Mouse (Mus musculus) limb, embryonic 14.5 days (tissue): Measurements from ENCODE around the gene Olig3. TPM values are rescaled to one million over a fixed set of nuclear protein-coding genes. Genes with fewer than 3 reads are reported as not detected.

Experiments
- ATAC-seq: fragments of 200-750 bp; cut with Nextera tagmentation; 2 replicates; pipeline ENCODE4 v1.8.0; 2017; ENCODE audit warnings: low read depth, moderate number of reproducible peaks, moderate TSS enrichment; ENCODE audit not compliant: low FRiP score
- DNase-seq: peaks from one replicate; pipeline ENCODE4 v3.0.0-alpha.2; 2015; ENCODE audit warnings: low spot score
- H3K27ac ChIP-seq: fragments of 300-500 bp; sonication (generic); replicated peaks from 2 replicates; pipeline ENCODE4 v1.5.1; 2014; ENCODE audit warnings: low read depth, mild to moderate bottlenecking, low read length, moderate library complexity, mixed read lengths
- H3K27me3 ChIP-seq: fragments of 300-500 bp; sonication (generic); 2 replicates; pipeline ENCODE4 v1.6.1; 2014; ENCODE audit warnings: low read length, mixed read lengths; ENCODE audit not compliant: control insufficient read depth, insufficient read depth
- H3K36me3 ChIP-seq: fragments of 300-500 bp; sonication (generic); 2 replicates; pipeline ENCODE4 v1.6.1; 2014; ENCODE audit warnings: mild to moderate bottlenecking, low read length, moderate library complexity, mixed read lengths; ENCODE audit not compliant: control insufficient read depth, insufficient read depth
- H3K4me1 ChIP-seq: fragments of 300-500 bp; sonication (generic); 2 replicates; pipeline ENCODE4 v1.6.1; 2014; ENCODE audit warnings: antibody characterized with exemption, low read length, mixed read lengths; ENCODE audit not compliant: control insufficient read depth, insufficient read depth
- H3K4me2 ChIP-seq: fragments of 300-500 bp; sonication (generic); replicated peaks from 2 replicates; pipeline ENCODE4 v1.6.1; 2014; ENCODE audit warnings: low read depth, mild to moderate bottlenecking, low read length, moderate library complexity; ENCODE audit not compliant: severe bottlenecking
- H3K4me3 ChIP-seq: fragments of 300-500 bp; sonication (generic); replicated peaks from 2 replicates; pipeline ENCODE4 v1.5.1; 2014; ENCODE audit warnings: low read length
- H3K9ac ChIP-seq: fragments of 300-500 bp; sonication (generic); 2 replicates; pipeline ENCODE4 v1.6.1; 2014; ENCODE audit warnings: mild to moderate bottlenecking, low read depth, low read length, moderate library complexity; ENCODE audit not compliant: severe bottlenecking
- H3K9me3 ChIP-seq: fragments of 300-500 bp; sonication (generic); 2 replicates; pipeline ENCODE4 v1.6.1; 2016; ENCODE audit warnings: low read length; ENCODE audit not compliant: control insufficient read depth
- POLR2A ChIP-seq: fragments of 200-500 bp; IDR thresholded peaks from 2 replicates; pipeline ENCODE4 v1.8.0; 2012; ENCODE audit warnings: inconsistent platforms, mild to moderate bottlenecking, moderate library complexity, borderline replicate concordance; ENCODE audit not compliant: insufficient read depth, insufficient read length; ENCODE audit errors: extremely low read depth
- WGBS: fragments of 180-500 bp; shearing (Covaris S2); extraction: QIAGEN DNeasy Blood & Tissue Kit; methylation state at CpG from one replicate; pipeline ENCODE4 v1.1.7; 2014; 5-methylcytosine and 5-hydroxymethylcytosine counted together
- polyA plus RNA-seq, 2 experiments: library from polyadenylated mRNA; depleted of rRNA in 1 of 2; stranded (reverse) in 1 of 2; unstranded in 1 of 2; fragments of >200 nt; fragmentation: Nextera tagmentation in 1 of 2; extraction: Ambion mirVana in 1 of 2; gene quantifications; 2 replicates each; pipeline versions ENCODE4 v1.2.1 to v1.2.3; 2012 to 2014

Olig3 gene
- polyA plus RNA-seq, 2 experiments: not detected

GRCm38 (mm10) chr10:19352006-19352877, 4.1 kb upstream of the Olig3 start:
- WGBS: 2% methylated on average over 22 of the region's 24 CpGs
- Histone ChIP-seq H3K36me3 (no peaks in the 10 kb centered on the region), H3K27me3 (peaks cover 67% of the 10 kb centered on the region), H3K4me1 (peaks cover 5% of the 10 kb centered on the region; the same call in 1 of the 2 replicates), H3K4me2 (no peak overlapping the region), H3K9ac (no peak overlapping the region), H3K27ac (no peak overlapping the region), H3K9me3 (no peaks in the 10 kb centered on the region), H3K4me3 (no peak overlapping the region)
- DNase-seq: no peak
- ATAC-seq: no peak
- TF ChIP-seq POLR2A: no peak

- H3K4me3 ChIP-seq: no peak overlapping the region
- no peak overlapping the region for H3K27ac ChIP-seq
- no peak overlapping the region for H3K4me2 ChIP-seq
- 2% methylated on average over 16 of the region's 16 CpGs for WGBS
- DNase-seq: no peak
- H3K27me3 ChIP-seq: peaks cover 73% of the 10 kb centered on the region
- ATAC-seq: no peak
- no peak for TF ChIP-seq POLR2A
- no peaks in the 10 kb centered on the region for H3K9me3 ChIP-seq
- no peak overlapping the region for H3K9ac ChIP-seq
- H3K4me1 ChIP-seq: peaks cover 5% of the 10 kb centered on the region; the same call in 1 of the 2 replicates
- H3K36me3 ChIP-seq: no peaks in the 10 kb centered on the region
These were observed 3.4 kb upstream of the Olig3 start for GRCm38 (mm10) chr10:19352878-19353301.

GRCm38 (mm10) chr10:19353631-19354030, 2.7 kb upstream of the Olig3 start:
- no peak for DNase-seq
- Histone ChIP-seq H3K36me3 (no peaks in the 10 kb centered on the region), H3K9me3 (no peaks in the 10 kb centered on the region), H3K4me1 (peaks cover 5% of the 10 kb centered on the region; the same call in 1 of the 2 replicates), H3K9ac (no peak overlapping the region), H3K4me2 (no peak overlapping the region), H3K4me3 (no peak overlapping the region), H3K27ac (no peak overlapping the region), H3K27me3 (peaks cover 80% of the 10 kb centered on the region)
- ATAC-seq: no peak
- no peak for TF ChIP-seq POLR2A
- 5% methylated on average over 5 of the region's 5 CpGs for WGBS

- Histone ChIP-seq H3K27ac (no peak overlapping the region), H3K4me3 (no peak overlapping the region), H3K9ac (no peak overlapping the region), H3K9me3 (no peaks in the 10 kb centered on the region), H3K4me1 (peaks cover 5% of the 10 kb centered on the region; the same call in 1 of the 2 replicates), H3K36me3 (no peaks in the 10 kb centered on the region), H3K4me2 (no peak overlapping the region), H3K27me3 (peaks cover 86% of the 10 kb centered on the region)
- DNase-seq: no peak
- WGBS: 4% methylated on average over 6 of the region's 6 CpGs
- ATAC-seq: no peak
- no peak for TF ChIP-seq POLR2A
These were observed 2.2 kb upstream of the Olig3 start for GRCm38 (mm10) chr10:19354146-19354545.

GRCm38 (mm10) chr10:19355076-19355475, 1.3 kb upstream of the Olig3 start:
- no peak for DNase-seq
- no peak for TF ChIP-seq POLR2A
- peaks cover 90% of the 10 kb centered on the region for H3K27me3 ChIP-seq
- H3K9ac ChIP-seq: no peak overlapping the region
- H3K4me1 ChIP-seq: peaks cover 5% of the 10 kb centered on the region; the same call in 1 of the 2 replicates
- H3K27ac ChIP-seq: no peak overlapping the region
- H3K9me3 ChIP-seq: no peaks in the 10 kb centered on the region
- no peak for ATAC-seq
- H3K4me2 ChIP-seq: no peak overlapping the region
- no peaks in the 10 kb centered on the region for H3K36me3 ChIP-seq
- WGBS: 2% methylated on average over 8 of the region's 8 CpGs
- no peak overlapping the region for H3K4me3 ChIP-seq
